Mouse (Mus musculus) forebrain, embryonic 16.5 days (tissue): ENCODE measurements around the gene Sept3. TPM values are rescaled to one million over a fixed set of nuclear protein-coding genes. Genes with fewer than 3 reads are reported as not detected.

Experiments used
- ATAC-seq: fragments of 200-750 bp; cut with Nextera tagmentation; 2 replicates; pipeline ENCODE4 v1.8.0; 2017; ENCODE audit warnings: mild to moderate bottlenecking, moderate library complexity
- H3K27ac ChIP-seq: fragments of 300-500 bp; sonication (generic); 2 replicates; pipeline ENCODE4 v1.5.1; 2014; ENCODE audit warnings: low read length, control low read depth
- H3K27me3 ChIP-seq: fragments of 300-500 bp; sonication (generic); replicated peaks from 2 replicates; pipeline ENCODE4 v1.6.1; 2014; ENCODE audit warnings: low read length; ENCODE audit not compliant: control insufficient read depth, insufficient read depth
- H3K36me3 ChIP-seq: fragments of 300-500 bp; sonication (generic); 2 replicates; pipeline ENCODE4 v1.6.1; 2014; ENCODE audit not compliant: control insufficient read depth, insufficient read depth
- H3K4me1 ChIP-seq: fragments of 300-500 bp; sonication (generic); replicated peaks from 2 replicates; pipeline ENCODE4 v1.6.1; 2014; ENCODE audit warnings: low read length; ENCODE audit not compliant: control insufficient read depth, insufficient read depth
- H3K4me2 ChIP-seq: fragments of 300-500 bp; sonication (generic); 2 replicates; pipeline ENCODE4 v1.6.1; 2014; ENCODE audit warnings: mild to moderate bottlenecking, low read length, control low read depth
- H3K4me3 ChIP-seq: fragments of 300-500 bp; sonication (generic); replicated peaks from 2 replicates; pipeline ENCODE4 v1.5.1; 2014; ENCODE audit warnings: mild to moderate bottlenecking, low read length, control low read depth
- H3K9ac ChIP-seq: fragments of 300-500 bp; sonication (generic); replicated peaks from 2 replicates; pipeline ENCODE4 v1.6.1; 2014; ENCODE audit warnings: low read depth, low read length, control low read depth
- H3K9me3 ChIP-seq: fragments of 300-500 bp; sonication (generic); 2 replicates; pipeline ENCODE4 v1.6.1; 2016; ENCODE audit warnings: low read length; ENCODE audit not compliant: control insufficient read depth
- WGBS: fragments of 180-500 bp; shearing (Covaris S2); extraction: QIAGEN DNeasy Blood & Tissue Kit; methylation state at CpG from one replicate; pipeline ENCODE4 v1.1.7; 2014; 5-methylcytosine and 5-hydroxymethylcytosine counted together
- polyA plus RNA-seq: library from polyadenylated mRNA; unstranded; fragments of >200 nt; fragmentation: Nextera tagmentation; extraction: Ambion mirVana; gene quantifications from 2 replicates; pipeline ENCODE4 v1.2.1, GENCODE M21; 2015

Gene Sept3
- polyA plus RNA-seq, result 427 TPM in 2 replicates

- H3K4me1 ChIP-seq, result peaks cover 43% of the 10 kb centered on the region
Measured at GRCm38 (mm10) chr15:82274593-82274926, at the start of gene Sept3. Sept3 (plus strand) TSS chr15:82274893.

DNA sequence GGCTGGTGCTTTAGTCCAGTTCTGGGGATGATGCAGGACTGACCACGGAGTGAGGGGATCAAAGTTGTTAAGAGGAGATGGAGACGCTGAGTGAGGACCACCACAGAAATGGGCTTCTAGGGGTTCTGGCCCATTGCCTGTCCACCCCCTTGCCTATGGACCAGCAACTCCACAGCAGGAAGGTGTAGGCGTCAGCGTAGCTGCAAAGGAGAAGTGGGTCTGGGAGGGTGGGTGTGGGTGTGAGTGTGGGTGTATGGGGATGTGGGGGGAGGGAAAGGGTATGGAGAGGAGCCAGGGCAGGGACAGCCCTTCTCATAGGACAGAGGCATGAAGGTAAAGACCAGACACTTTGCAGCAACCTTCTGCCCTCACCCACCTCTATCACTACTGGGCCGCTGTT lies 48.9 kb upstream of the Sept3 start:
- Histone ChIP-seq H3K4me2 (no peak overlapping the region), H3K9me3 (no peaks in the 10 kb centered on the region), H3K27me3 (peaks cover 3% of the 10 kb centered on the region; the same call in 1 of the 2 replicates), H3K4me3 (no peak overlapping the region), H3K4me1 (peaks cover 9% of the 10 kb centered on the region), H3K9ac (no peak overlapping the region), H3K36me3 (no peaks in the 10 kb centered on the region), H3K27ac (no peak overlapping the region)
- no peak for ATAC-seq
- 87% methylated on average over 5 of the region's 5 CpGs for WGBS

More at GRCm38 (mm10) chr15:82274593-82274926, at the start of gene Sept3:
- WGBS, result 31% methylated on average over 6 of the region's 6 CpGs
- Histone ChIP-seq H3K36me3 (peaks cover 5% of the 10 kb centered on the region), H3K4me3 (peak within 1 kb of the TSS; percentile 71), H3K9me3 (no peaks in the 10 kb centered on the region), H3K27ac (peak within 1 kb of the TSS; percentile 92), H3K27me3 (no peaks in the 10 kb centered on the region; the same call in 1 of the 2 replicates), H3K4me2 (peak within 1 kb of the TSS; percentile 95), H3K9ac (peak within 1 kb of the TSS; percentile 80)
- no peak for ATAC-seq

- ATAC-seq, result no peak
- Histone ChIP-seq H3K4me2 (no peak overlapping the region), H3K4me3 (no peak overlapping the region), H3K27ac (no peak overlapping the region), H3K27me3 (no peaks in the 10 kb centered on the region), H3K9ac (no peak overlapping the region), H3K36me3 (no peaks in the 10 kb centered on the region), H3K9me3 (no peaks in the 10 kb centered on the region), H3K4me1 (peaks cover 9% of the 10 kb centered on the region)
- 35% methylated on average over 11 of the region's 11 CpGs for WGBS
Measured at GRCm38 (mm10) chr15:82229542-82230045, 45.1 kb upstream of the Sept3 start.

- H3K27ac ChIP-seq, result no peak overlapping the region
- H3K9ac ChIP-seq, result no peak overlapping the region
- no peak for ATAC-seq
- no peak overlapping the region for H3K4me2 ChIP-seq
- H3K4me3 ChIP-seq, result no peak overlapping the region
- H3K27me3 ChIP-seq, result no peaks in the 10 kb centered on the region
- WGBS, result 62% methylated on average over 6 of the region's 6 CpGs
- peaks cover 9% of the 10 kb centered on the region for H3K4me1 ChIP-seq
- no peaks in the 10 kb centered on the region for H3K9me3 ChIP-seq
- H3K36me3 ChIP-seq, result no peaks in the 10 kb centered on the region
Measured at GRCm38 (mm10) chr15:82230098-82230611, 44.5 kb upstream of the Sept3 start.

GRCm38 (mm10) chr15:82231100-82231499 lies 43.6 kb upstream of the Sept3 start:
- Histone ChIP-seq H3K27me3 (no peaks in the 10 kb centered on the region), H3K4me1 (peaks cover 9% of the 10 kb centered on the region), H3K4me3 (no peak overlapping the region), H3K9ac (no peak overlapping the region), H3K4me2 (no peak overlapping the region), H3K36me3 (no peaks in the 10 kb centered on the region), H3K9me3 (no peaks in the 10 kb centered on the region), H3K27ac (no peak overlapping the region)
- peak; percentile 43; the same call in 1 of the 2 replicates for ATAC-seq
- 92% methylated on average over 3 of the region's 4 CpGs for WGBS

DNA sequence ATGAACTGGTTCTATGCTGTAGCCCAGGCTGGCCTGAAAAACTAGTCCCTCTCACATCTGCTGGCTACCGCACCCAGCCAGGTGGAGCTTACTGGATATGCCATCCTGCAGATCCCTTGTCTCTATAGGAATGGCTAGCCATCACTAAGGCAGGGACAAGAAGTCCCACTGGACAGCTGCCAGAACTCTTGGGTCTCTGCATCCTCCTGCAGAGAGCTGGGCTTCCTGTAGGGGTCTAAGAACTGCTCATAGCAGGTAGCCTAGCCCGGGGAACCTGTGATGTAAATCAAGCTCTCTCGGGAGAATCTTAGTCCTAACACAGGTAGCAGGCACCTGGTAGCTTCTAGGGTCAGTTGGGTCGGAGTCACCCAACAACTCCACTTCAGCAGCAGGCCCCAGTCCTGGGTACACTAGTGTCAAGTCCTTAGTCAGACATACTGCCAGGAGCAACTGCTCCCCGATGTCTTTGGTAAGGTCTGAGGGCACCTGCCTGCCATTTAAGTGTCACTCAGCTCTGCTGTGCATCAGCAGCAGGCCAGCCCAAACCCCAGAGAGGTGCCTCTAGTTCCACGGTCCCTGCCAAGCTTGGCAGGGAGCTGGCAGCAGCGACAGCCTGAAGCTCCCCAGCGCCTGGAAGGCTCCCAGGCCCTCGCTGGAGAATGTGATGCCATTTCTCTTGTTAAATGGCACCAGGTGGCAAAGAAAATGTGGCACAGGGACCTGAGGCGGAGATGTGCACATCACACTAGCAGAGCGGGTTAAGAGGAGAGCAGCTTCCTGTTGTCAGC lies 42.9 kb upstream of the Sept3 start:
- Histone ChIP-seq H3K27me3 (no peaks in the 10 kb centered on the region), H3K36me3 (no peaks in the 10 kb centered on the region), H3K9me3 (no peaks in the 10 kb centered on the region), H3K27ac (no peak overlapping the region), H3K4me1 (peaks cover 9% of the 10 kb centered on the region), H3K9ac (no peak overlapping the region), H3K4me2 (no peak overlapping the region), H3K4me3 (no peak overlapping the region)
- 44% methylated on average over 11 of the region's 11 CpGs for WGBS
- peak; percentile 47 for ATAC-seq

DNA sequence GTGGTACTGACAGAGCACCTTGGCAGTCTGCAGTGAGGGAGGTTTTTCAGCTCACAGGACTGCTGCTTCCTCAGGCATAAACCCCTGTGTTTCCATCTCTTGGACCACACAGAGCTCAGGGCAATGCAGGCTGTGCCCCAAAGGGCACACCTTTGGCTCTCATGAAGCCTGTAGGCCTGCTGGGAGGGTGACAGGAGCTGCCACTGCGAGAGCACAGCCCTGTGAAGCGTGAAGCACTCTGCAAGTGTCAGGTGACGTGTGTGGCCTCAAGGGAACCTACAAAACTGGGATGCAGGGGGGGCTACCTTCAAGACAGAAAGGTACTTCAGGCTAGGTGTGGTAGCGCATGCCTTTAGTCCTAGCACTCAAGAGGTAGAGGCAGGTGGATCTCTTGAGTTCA lies 42.0 kb upstream of the Sept3 start:
- H3K36me3 ChIP-seq, result no peaks in the 10 kb centered on the region
- peaks cover 9% of the 10 kb centered on the region for H3K4me1 ChIP-seq
- no peaks in the 10 kb centered on the region for H3K9me3 ChIP-seq
- H3K4me2 ChIP-seq, result no peak overlapping the region
- H3K27ac ChIP-seq, result no peak overlapping the region
- no peak for ATAC-seq
- H3K9ac ChIP-seq, result no peak overlapping the region
- no peaks in the 10 kb centered on the region for H3K27me3 ChIP-seq
- WGBS, result 71% methylated on average over 4 of the region's 4 CpGs
- H3K4me3 ChIP-seq, result no peak overlapping the region

DNA sequence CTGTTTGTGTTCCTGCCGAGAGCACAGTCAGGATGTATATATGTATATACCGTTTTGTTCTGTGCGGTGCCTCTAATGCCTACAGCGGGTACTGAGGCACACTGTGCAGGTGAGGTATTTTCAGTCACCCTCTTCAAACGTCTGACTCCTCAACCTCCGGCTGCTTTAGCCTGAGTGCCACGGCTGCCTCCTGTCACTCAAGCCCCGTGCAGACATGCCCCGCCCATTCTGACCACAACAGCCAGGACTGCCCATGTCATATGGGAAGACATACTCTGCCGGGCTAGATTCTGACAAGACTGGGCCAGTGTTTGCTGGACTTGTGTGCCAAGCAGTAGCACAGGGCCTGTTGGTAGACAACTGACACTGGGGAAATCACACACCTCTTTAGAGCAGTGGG lies 39.0 kb upstream of the Sept3 start:
- ATAC-seq, result no peak
- 73% methylated on average over 10 of the region's 10 CpGs for WGBS
- Histone ChIP-seq H3K4me2 (no peak overlapping the region), H3K9me3 (no peaks in the 10 kb centered on the region), H3K4me1 (peaks cover 9% of the 10 kb centered on the region), H3K36me3 (no peaks in the 10 kb centered on the region), H3K27ac (no peak overlapping the region), H3K27me3 (no peaks in the 10 kb centered on the region), H3K9ac (no peak overlapping the region), H3K4me3 (no peak overlapping the region)

GRCm38 (mm10) chr15:82236565-82236964 lies 38.1 kb upstream of the Sept3 start:
- ATAC-seq, result peak; percentile 74
- 18% methylated on average over 5 of the region's 5 CpGs for WGBS

More at GRCm38 (mm10) chr15:82236565-82236964, 38.1 kb upstream of the Sept3 start:
- no peak overlapping the region for H3K4me3 ChIP-seq
- no peaks in the 10 kb centered on the region for H3K36me3 ChIP-seq
- peaks cover 9% of the 10 kb centered on the region for H3K4me1 ChIP-seq
- H3K27me3 ChIP-seq, result no peaks in the 10 kb centered on the region
- H3K9ac ChIP-seq, result no peak overlapping the region
- H3K27ac ChIP-seq, result no peak overlapping the region
- H3K4me2 ChIP-seq, result no peak overlapping the region
- H3K9me3 ChIP-seq, result no peaks in the 10 kb centered on the region
